Comparison of ENCODE assay signal across 7 mouse cellular contexts in genomic region chr13:21911147-21911546, GRCm38 (mm10). TPM values are rescaled to one million over a fixed set of nuclear protein-coding genes. Genes with fewer than 3 reads are reported as not detected.
DNase-seq lines count a peak whose midpoint lies in the region; ATAC-seq lines count a peak whose summit lies in the region.

No protein-coding gene starts in this region.

- no peaks in the 10 kb centered on the region for H3K9me3 ChIP-seq in midbrain, embryonic 11.5 days (ENCODE audit: control insufficient read depth, low read length)
- H3K9me3 ChIP-seq in midbrain, embryonic 15.5 days: no peaks in the 10 kb centered on the region
- H3K9me3 ChIP-seq in forebrain, embryonic 14.5 days (replicated peaks; ENCODE audit: control insufficient read depth, low read length): no peaks in the 10 kb centered on the region
- H3K9me3 ChIP-seq in liver, embryonic 11.5 days (ENCODE audit: control insufficient read depth, low read length): no peaks in the 10 kb centered on the region

- intact Hi-C loops in gastrocnemius, postnatal 36 days (cut with DNase I): no loop called here

- ATAC-seq in midbrain, embryonic 11.5 days (ENCODE audit: low FRiP score): peak; percentile 56; the same call in 1 of the 2 replicates
- no peak for ATAC-seq in midbrain, embryonic 15.5 days (replicated peaks)
- no peak for ATAC-seq in forebrain, embryonic 14.5 days
- ATAC-seq in liver, embryonic 11.5 days (replicated peaks; ENCODE audit: low FRiP score): peak; percentile 51; the same call in 1 of the 2 replicates

- peak overlapping the region; percentile 17; the same call in 1 of the 2 replicates for H3K4me3 ChIP-seq in midbrain, embryonic 11.5 days (ENCODE audit: low read depth, low read length)
- no peak overlapping the region for H3K4me3 ChIP-seq in midbrain, embryonic 15.5 days
- peak overlapping the region; percentile 15; the same call in 1 of the 2 replicates for H3K4me3 ChIP-seq in forebrain, embryonic 14.5 days (ENCODE audit: low read depth, low read length)
- peak overlapping the region; percentile 50 for H3K4me3 ChIP-seq in liver, embryonic 11.5 days (ENCODE audit: low read depth, low read length)

- H3K36me3 ChIP-seq in midbrain, embryonic 11.5 days (ENCODE audit: control insufficient read depth, insufficient read depth, low read length): no peaks in the 10 kb centered on the region
- H3K36me3 ChIP-seq in midbrain, embryonic 15.5 days (replicated peaks): no peaks in the 10 kb centered on the region
- H3K36me3 ChIP-seq in forebrain, embryonic 14.5 days (ENCODE audit: control insufficient read depth, insufficient read depth, low read length): no peaks in the 10 kb centered on the region
- H3K36me3 ChIP-seq in liver, embryonic 11.5 days (ENCODE audit: control insufficient read depth, insufficient read depth, low read length): no peaks in the 10 kb centered on the region

- peaks cover 2% of the 10 kb centered on the region; the same call in 1 of the 2 replicates for H3K4me1 ChIP-seq in midbrain, embryonic 11.5 days (ENCODE audit: control insufficient read depth, insufficient read depth, low read length)
- H3K4me1 ChIP-seq in midbrain, embryonic 15.5 days: no peaks in the 10 kb centered on the region
- no peaks in the 10 kb centered on the region for H3K4me1 ChIP-seq in forebrain, embryonic 14.5 days (ENCODE audit: control insufficient read depth, insufficient read depth, low read length)
- H3K4me1 ChIP-seq in liver, embryonic 11.5 days (replicated peaks; ENCODE audit: control insufficient read depth, insufficient read depth, low read length): peaks cover 10% of the 10 kb centered on the region; the same call in 1 of the 2 replicates

- DNase-seq in midbrain, embryonic 11.5 days (ENCODE audit: low spot score, missing footprints): peak; percentile 96
- peak; percentile 18 for DNase-seq in adipocyte (ENCODE audit: low spot score)
- DNase-seq in forebrain, embryonic 14.5 days (ENCODE audit: low spot score): peak; percentile 42
- peak; percentile 81 for DNase-seq in liver, embryonic 11.5 days (ENCODE audit: low spot score)
- peak; percentile 75 for DNase-seq in yolk sac, embryonic 10.5 days (ENCODE audit: low spot score)
- no peak for DNase-seq in gastrocnemius, postnatal 36 days

- H3K27ac ChIP-seq in midbrain, embryonic 11.5 days (ENCODE audit: low read depth, low read length): no peak overlapping the region
- no peak overlapping the region for H3K27ac ChIP-seq in midbrain, embryonic 15.5 days
- no peak overlapping the region for H3K27ac ChIP-seq in forebrain, embryonic 14.5 days (ENCODE audit: low read depth, low read length)
- H3K27ac ChIP-seq in liver, embryonic 11.5 days (ENCODE audit: low read depth, low read length): no peak overlapping the region

- H3K27me3 ChIP-seq in midbrain, embryonic 11.5 days (ENCODE audit: control insufficient read depth, insufficient read depth, low read length): no peaks in the 10 kb centered on the region; the same call in none of the 2 replicates
- H3K27me3 ChIP-seq in midbrain, embryonic 15.5 days (replicated peaks): peaks cover 33% of the 10 kb centered on the region
- H3K27me3 ChIP-seq in forebrain, embryonic 14.5 days (replicated peaks; ENCODE audit: control insufficient read depth, insufficient read depth, low read length): peaks cover 14% of the 10 kb centered on the region; the same call in 1 of the 2 replicates
- H3K27me3 ChIP-seq in liver, embryonic 11.5 days (replicated peaks; ENCODE audit: control insufficient read depth, insufficient read depth, low read length): no peaks in the 10 kb centered on the region

- 2% methylated on average over 17 of the region's 17 CpGs for WGBS in midbrain, embryonic 11.5 days
- 6% methylated on average over 17 of the region's 17 CpGs for WGBS in midbrain, embryonic 15.5 days
- 3% methylated on average over 17 of the region's 17 CpGs for WGBS in forebrain, embryonic 14.5 days
- 2% methylated on average over 17 of the region's 17 CpGs for WGBS in liver, embryonic 11.5 days

- H3K4me2 ChIP-seq in midbrain, embryonic 11.5 days: peak overlapping the region; percentile 32; the same call in 1 of the 2 replicates
- no peak overlapping the region for H3K4me2 ChIP-seq in midbrain, embryonic 15.5 days
- H3K4me2 ChIP-seq in forebrain, embryonic 14.5 days (ENCODE audit: low read length): peak overlapping the region; percentile 26
- H3K4me2 ChIP-seq in liver, embryonic 11.5 days: peak overlapping the region; percentile 71

- H3K9ac ChIP-seq in midbrain, embryonic 11.5 days (ENCODE audit: low read length): no peak overlapping the region
- no peak overlapping the region for H3K9ac ChIP-seq in midbrain, embryonic 15.5 days
- no peak overlapping the region for H3K9ac ChIP-seq in forebrain, embryonic 14.5 days (ENCODE audit: low read length)
- peak overlapping the region; percentile 55 for H3K9ac ChIP-seq in liver, embryonic 11.5 days (ENCODE audit: low read depth, low read length)

RNA-seq across cellular contexts. Expression of gene Zfp184, which starts 33.7 kb away (rescaled TPM):
- 26.7 and 27.9 TPM in 2 replicates for polyA plus RNA-seq in midbrain, embryonic 11.5 days (2014; fragmentation: Nextera tagmentation; extraction: Ambion mirVana)
- 14.0 TPM in 2 replicates for polyA plus RNA-seq in midbrain, embryonic 15.5 days (2015; fragmentation: Nextera tagmentation; extraction: Ambion mirVana)
- 28.3 and 34.9 TPM in 2 replicates for polyA plus RNA-seq in forebrain, embryonic 14.5 days (2014; fragmentation: Nextera tagmentation; extraction: Ambion mirVana)
- polyA plus RNA-seq in liver, embryonic 11.5 days (2014; fragmentation: Nextera tagmentation; extraction: Ambion mirVana): 5.1 and 5.9 TPM in 2 replicates
- total RNA-seq in gastrocnemius, postnatal 36 days (2021): under 1 TPM; 0.26 to 0.30 TPM

Comparison
In these comparisons a context has a peak if more than half of its experiments do, and no peak if none do; other contexts are left out.
1. ATAC-seq: peak in midbrain, embryonic 11.5 days (single experiment) and liver, embryonic 11.5 days (single experiment); none in midbrain, embryonic 15.5 days (single experiment) and forebrain, embryonic 14.5 days (single experiment).
2. DNase-seq: peak in midbrain, embryonic 11.5 days (single experiment), adipocyte (single experiment), forebrain, embryonic 14.5 days (single experiment), liver, embryonic 11.5 days (single experiment) and yolk sac, embryonic 10.5 days (single experiment); none in gastrocnemius, postnatal 36 days (0 of 2).